18 mouse cellular contexts compared by ENCODE assay signal in genomic region chr5:150816775-150817174, GRCm38 (mm10).
DNase-seq lines count a peak whose midpoint lies in the region; TF ChIP-seq lines count a peak whose summit lies in the region.
"Had no signal": no experiment of that assay in that cellular context is flagged by ENCODE, and none has a peak within 500 bp of the region (broad histone marks: within the 10 kb centered on the region; RNA-seq: fewer than 3 reads in every experiment).

No protein-coding gene starts in this region.

- TF ChIP-seq EP300 in MEL (IDR thresholded peaks at IDR 0.05; ENCODE audit: low read depth in 1 of 2, low read length in 2 of 2), result no peak

- H3K4me3 ChIP-seq in heart, embryonic 10.5 days, result no peak overlapping the region
- H3K4me3 ChIP-seq in MEL (ENCODE audit: control insufficient read depth in 1 of 2, insufficient read depth in 1 of 2, low read depth in 2 of 2, low read length in 2 of 2), result no peak overlapping the region
- H3K4me3 ChIP-seq in limb, embryonic 10.5 days, result no peak overlapping the region
- H3K4me3 ChIP-seq: forebrain, embryonic 10.5 days; forebrain, embryonic 13.5 days; hindbrain, embryonic 12.5 days; hindbrain, embryonic 15.5 days had no signal

- TF ChIP-seq POLR2A in MEL (IDR thresholded peaks at IDR 0.05; ENCODE audit: control insufficient read depth in 1 of 2, insufficient read depth in 1 of 2, low read depth in 1 of 2, low read length in 2 of 2, poor library complexity in 1 of 2), result no peak

- H3K4me1 ChIP-seq in heart, embryonic 10.5 days, result no peaks in the 10 kb centered on the region
- H3K4me1 ChIP-seq in MEL (ENCODE audit: control insufficient read depth in 1 of 2, insufficient read depth in 2 of 2, low read length in 2 of 2), result no peaks in the 10 kb centered on the region
- H3K4me1 ChIP-seq in limb, embryonic 10.5 days, result no peaks in the 10 kb centered on the region
- H3K4me1 ChIP-seq: forebrain, embryonic 10.5 days; forebrain, embryonic 13.5 days; hindbrain, embryonic 15.5 days had no signal

- peaks cover 3% of the 10 kb centered on the region; the same call in 1 of the 2 replicates for H3K36me3 ChIP-seq in heart, embryonic 10.5 days
- no peaks in the 10 kb centered on the region for H3K36me3 ChIP-seq in MEL (ENCODE audit: control insufficient read depth in 1 of 2, insufficient read depth in 2 of 2, low read length in 2 of 2)
- peaks cover 5% of the 10 kb centered on the region; the same call in 1 of the 2 replicates for H3K36me3 ChIP-seq in limb, embryonic 10.5 days
- H3K36me3 ChIP-seq: hindbrain, embryonic 15.5 days had no signal

- H3K27me3 ChIP-seq in heart, embryonic 10.5 days (ENCODE audit: insufficient read depth, poor library complexity, severe bottlenecking), result no peaks in the 10 kb centered on the region
- H3K27me3 ChIP-seq in MEL (ENCODE audit: control insufficient read depth in 1 of 2, insufficient read depth in 2 of 2, low read length in 2 of 2), result no peaks in the 10 kb centered on the region
- H3K27me3 ChIP-seq in limb, embryonic 10.5 days (ENCODE audit: low read depth, poor library complexity, severe bottlenecking), result no peaks in the 10 kb centered on the region
- H3K27me3 ChIP-seq: forebrain, embryonic 13.5 days; hindbrain, embryonic 12.5 days; hindbrain, embryonic 15.5 days; Patski had no signal

- no peak overlapping the region for H3K27ac ChIP-seq in heart, embryonic 10.5 days
- no peak overlapping the region for H3K27ac ChIP-seq in MEL (ENCODE audit: control insufficient read depth, low read depth, low read length)
- H3K27ac ChIP-seq in limb, embryonic 10.5 days, result no peak overlapping the region
- H3K27ac ChIP-seq: forebrain, embryonic 10.5 days; forebrain, embryonic 13.5 days; hindbrain, embryonic 12.5 days; hindbrain, embryonic 15.5 days had no signal

- 87% methylated on average over 5 of the region's 5 CpGs for WGBS in heart, embryonic 10.5 days
- 92% methylated on average over 5 of the region's 5 CpGs for WGBS in limb, embryonic 10.5 days

- DNase-seq in heart, embryonic 10.5 days (ENCODE audit: low spot score), result peak; percentile 62
- no peak for DNase-seq in heart, adult 9 months (ENCODE audit: low spot score in 2 of 2)
- DNase-seq in 416B (ENCODE audit: low read depth) (peak; percentile 7), MEL (ENCODE audit: low read depth, low spot score) (peak; percentile 19)
- peak; percentile 22 for DNase-seq in limb, embryonic 10.5 days (ENCODE audit: low spot score)
- no peak for DNase-seq in cerebellum, adult 11-12 months
- DNase-seq in adrenal gland, postnatal 36 days, result no peak
- DNase-seq: adrenal gland, postnatal 10 days; cerebellum, adult 11 months; cerebellum, adult 8-10 months; cerebellum, postnatal 10 days; cerebellum, postnatal 36 days; gastrocnemius, postnatal 25 days had no signal

- no peaks in the 10 kb centered on the region for H3K9me3 ChIP-seq in heart, embryonic 10.5 days
- H3K9me3 ChIP-seq in MEL (replicated peaks; ENCODE audit: insufficient read depth, low read length), result no peaks in the 10 kb centered on the region
- no peaks in the 10 kb centered on the region for H3K9me3 ChIP-seq in limb, embryonic 10.5 days (replicated peaks)
- H3K9me3 ChIP-seq: forebrain, embryonic 10.5 days; forebrain, embryonic 13.5 days; hindbrain, embryonic 12.5 days; hindbrain, embryonic 15.5 days had no signal

- H3K9ac ChIP-seq in MEL (ENCODE audit: control insufficient read depth, low read depth, low read length, poor library complexity, severe bottlenecking), result no peak overlapping the region
- H3K9ac ChIP-seq: forebrain, embryonic 13.5 days; hindbrain, embryonic 12.5 days; hindbrain, embryonic 15.5 days had no signal

- H3K79me2 ChIP-seq in MEL (ENCODE audit: control insufficient read depth, insufficient read depth, low read length, poor library complexity), result no peaks in the 10 kb centered on the region

- TF ChIP-seq CTCF in MEL (IDR thresholded peaks at IDR 0.05 in 2 of 3, conservative IDR thresholded peaks at IDR 0.05 in 1 of 3; ENCODE audit: control insufficient read depth in 1 of 3, insufficient read depth in 1 of 3, low read depth in 2 of 3, low read length in 3 of 3, poor library complexity in 1 of 3, severe bottlenecking in 1 of 3), result no peak

- no peak for TF ChIP-seq RAD21 in MEL (IDR thresholded peaks at IDR 0.05; ENCODE audit: low read depth, low read length)

TF ChIP-seq in MEL, 35 proteins besides CTCF, POLR2A, EP300 and RAD21:
- TF ChIP-seq MAZ (IDR thresholded peaks at IDR 0.05; ENCODE audit: low read depth, low read length) (no peak), POLR2AphosphoS2 (IDR thresholded peaks at IDR 0.05; ENCODE audit: low read length) (peak; percentile 18; the same call in 1 of the 2 replicates), BHLHE40 (IDR thresholded peaks at IDR 0.05; ENCODE audit: borderline replicate concordance, low read depth, low read length) (no peak), ZC3H11A (IDR thresholded peaks at IDR 0.05; ENCODE audit: low read depth, low read length) (no peak)

Comparison
In these comparisons a context has a peak if more than half of its experiments do, and no peak if none do; other contexts are left out.
1. DNase-seq: peak in heart, embryonic 10.5 days (single experiment), 416B (single experiment), MEL (single experiment) and limb, embryonic 10.5 days (single experiment); none in heart, adult 9 months (0 of 2), cerebellum, adult 11-12 months (single experiment) and adrenal gland, postnatal 36 days (0 of 2).